Mouse (Mus musculus): ENCODE results near the gene Abhd15.

Abhd15 gene

DNA sequence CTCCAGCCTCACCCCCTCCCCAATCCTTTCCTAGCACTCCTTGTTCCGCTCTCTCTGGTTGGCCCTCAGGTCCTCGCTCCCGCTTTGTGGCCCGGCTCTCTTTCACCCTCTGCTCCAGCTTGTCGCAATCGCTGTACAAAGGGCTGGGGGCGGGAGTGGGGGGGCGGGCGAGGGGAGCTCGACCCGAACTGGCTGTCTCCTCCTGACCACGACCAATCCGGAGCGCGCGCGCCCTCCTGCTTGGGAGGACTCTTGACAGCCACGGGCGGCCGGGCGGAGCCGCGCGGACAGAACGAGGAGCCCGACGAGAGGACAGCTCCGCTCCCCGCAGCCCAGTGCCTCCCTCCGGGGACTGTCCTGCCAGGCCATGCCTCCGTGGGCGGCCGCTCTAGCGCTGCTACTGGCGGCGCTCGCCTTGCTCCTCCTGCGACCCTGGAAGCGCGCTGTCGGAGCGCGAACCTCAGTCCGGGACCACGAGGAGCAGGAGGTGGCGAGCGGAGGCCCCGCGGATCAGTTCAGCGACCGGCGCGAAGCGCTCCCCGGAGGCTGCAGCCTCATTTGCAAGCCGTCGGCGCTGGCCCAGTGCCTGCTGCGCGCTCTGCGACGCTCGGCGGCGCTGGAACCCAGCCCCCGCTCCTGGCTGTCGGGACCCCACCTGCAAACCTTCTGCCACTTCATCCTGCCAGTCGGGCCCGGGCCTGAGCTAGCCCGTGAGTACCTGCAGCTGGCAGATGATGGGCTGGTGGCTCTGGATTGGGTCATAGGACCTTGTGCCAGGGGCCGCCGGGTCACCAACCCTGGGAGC, at the start of gene Abhd15:
TSS of gene Abhd15 (plus strand) at position 290 of the 805 bp plus-strand sequence.
- peak; percentile 34 for DNase-seq (ENCODE audit: low spot score)

- DNase-seq (ENCODE audit: low spot score): no peak
Observed at GRCm38 (mm10) chr11:77466544-77466943, 48.4 kb upstream of the Abhd15 start.

DNA sequence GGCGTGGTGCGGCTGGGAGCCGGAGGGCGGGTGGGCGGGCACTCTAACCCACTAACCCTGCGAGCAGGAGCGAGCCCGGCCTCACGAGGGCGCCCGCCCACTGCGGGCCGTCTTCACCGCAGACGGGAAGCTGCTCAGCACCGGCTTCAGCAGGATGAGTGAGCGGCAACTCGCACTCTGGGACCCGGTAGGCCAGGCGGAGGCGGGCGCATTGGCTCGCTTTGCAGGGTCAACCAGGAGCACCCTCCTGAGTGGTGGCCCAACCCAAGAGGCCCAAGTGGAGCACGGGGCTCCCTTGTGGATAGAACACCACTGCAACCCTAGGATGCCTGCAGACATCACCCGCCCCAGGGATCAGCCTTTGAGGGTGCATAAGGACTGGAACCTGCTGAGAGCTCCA, 47.8 kb upstream of the Abhd15 start:
- DNase-seq (ENCODE audit: low spot score): peak; percentile 40

DNA sequence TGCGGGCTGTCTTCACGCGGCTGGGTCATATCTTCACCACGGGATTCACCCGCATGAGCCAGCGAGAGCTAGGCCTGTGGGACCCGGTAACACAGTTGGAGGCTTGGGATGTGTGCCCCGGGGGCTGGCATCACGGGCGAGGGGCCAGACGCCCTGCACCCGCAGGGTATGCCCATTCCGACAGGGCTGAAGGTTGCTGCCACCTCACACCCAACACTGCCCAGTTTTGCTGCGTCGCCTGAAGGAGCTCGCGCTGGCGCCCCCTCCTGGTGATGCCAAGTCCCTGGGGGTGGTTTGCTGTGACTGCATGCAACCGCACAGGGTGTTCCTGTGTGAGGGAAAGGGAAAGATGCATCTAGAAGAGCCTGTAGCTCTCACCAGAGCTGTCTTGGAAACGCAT, 47.1 kb upstream of the Abhd15 start:
- peak; percentile 67 for DNase-seq (ENCODE audit: low spot score)

DNA sequence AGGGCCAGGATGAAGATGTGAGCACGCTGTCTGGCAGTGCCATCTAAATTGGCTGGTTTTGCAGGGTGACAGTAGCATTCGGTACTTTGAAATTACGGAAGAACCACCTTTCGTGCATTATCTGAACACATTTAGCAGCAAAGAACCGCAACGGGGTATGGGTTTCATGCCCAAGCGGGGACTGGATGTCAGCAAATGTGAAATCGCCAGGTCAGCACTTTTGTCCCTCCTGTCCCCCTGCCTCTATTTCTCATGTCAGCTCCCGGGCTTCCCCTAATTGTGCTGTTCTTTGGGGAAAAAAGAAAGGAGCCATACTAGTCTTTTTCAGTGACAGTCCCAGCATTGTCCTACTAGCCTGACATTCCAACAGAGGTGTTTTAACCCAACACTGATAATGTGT, 46.5 kb upstream of the Abhd15 start:
- no peak for DNase-seq (ENCODE audit: low spot score)

DNA sequence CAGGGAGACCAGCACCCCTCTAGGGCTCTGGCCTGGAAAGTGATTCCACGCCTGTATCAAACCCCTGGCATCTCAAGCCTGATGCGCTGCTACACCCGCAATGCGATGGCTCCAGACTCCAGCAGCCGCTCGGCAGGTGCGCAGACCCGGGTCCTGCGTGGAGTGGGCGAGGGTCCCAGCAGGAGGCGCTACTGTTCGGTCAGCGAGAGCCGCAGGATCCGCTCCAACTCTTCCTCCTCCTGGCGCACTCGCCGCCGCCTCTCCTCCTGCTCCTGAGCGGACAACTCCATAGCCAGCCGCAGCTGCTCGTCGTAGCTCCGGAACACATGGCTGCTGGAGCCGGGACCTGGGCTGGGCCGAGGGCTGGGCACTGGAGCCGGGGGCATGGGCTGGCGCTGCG, 43.5 kb upstream of the Abhd15 start:
- no peak for DNase-seq (ENCODE audit: low spot score)

GRCm38 (mm10) chr11:77472775-77473174, 42.1 kb upstream of the Abhd15 start:
- no peak for DNase-seq (ENCODE audit: low spot score)

DNA sequence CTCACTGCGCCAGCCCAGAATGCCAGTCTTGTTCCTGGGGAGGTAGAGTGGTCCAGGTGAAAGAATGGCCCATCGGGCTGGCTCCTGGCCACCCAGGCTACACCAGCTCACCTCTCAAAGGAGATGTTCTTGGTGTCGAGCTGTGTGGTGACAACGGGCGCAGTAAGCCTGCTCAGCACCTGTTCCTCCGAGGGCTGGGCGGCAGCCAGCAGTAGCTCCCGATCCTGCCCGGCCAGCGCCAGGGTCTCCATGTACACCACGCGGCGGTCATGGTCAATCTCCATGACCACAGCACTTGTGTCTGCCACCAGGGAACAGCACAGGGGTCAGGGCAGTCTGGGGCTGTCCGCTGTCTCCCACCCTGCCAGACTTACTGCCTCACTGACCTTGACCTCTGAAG, 38.7 kb upstream of the Abhd15 start:
- DNase-seq (ENCODE audit: low spot score): no peak

DNA sequence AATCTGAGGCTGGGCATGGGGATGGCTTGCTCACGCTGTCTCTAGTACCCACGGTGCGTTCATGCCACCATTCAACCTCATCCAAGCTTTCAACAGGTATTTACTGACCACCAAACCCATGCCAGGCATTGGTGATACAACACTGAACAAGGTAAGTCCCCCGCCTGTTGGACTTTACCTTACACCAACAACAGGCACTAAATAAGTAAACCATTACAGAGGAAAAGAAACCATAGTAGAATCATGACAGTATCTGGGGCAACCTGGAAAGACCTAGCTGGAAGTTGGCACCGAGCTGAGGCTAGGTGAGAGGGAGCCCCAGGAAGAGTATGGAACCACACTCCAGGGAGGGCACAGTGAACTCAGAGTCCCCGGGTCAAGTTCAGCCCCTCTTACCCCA, 38.0 kb upstream of the Abhd15 start:
- no peak for DNase-seq (ENCODE audit: low spot score)

- DNase-seq (ENCODE audit: low spot score): no peak
Observed at GRCm38 (mm10) chr11:77483043-77483442, 31.9 kb upstream of the Abhd15 start.

DNA sequence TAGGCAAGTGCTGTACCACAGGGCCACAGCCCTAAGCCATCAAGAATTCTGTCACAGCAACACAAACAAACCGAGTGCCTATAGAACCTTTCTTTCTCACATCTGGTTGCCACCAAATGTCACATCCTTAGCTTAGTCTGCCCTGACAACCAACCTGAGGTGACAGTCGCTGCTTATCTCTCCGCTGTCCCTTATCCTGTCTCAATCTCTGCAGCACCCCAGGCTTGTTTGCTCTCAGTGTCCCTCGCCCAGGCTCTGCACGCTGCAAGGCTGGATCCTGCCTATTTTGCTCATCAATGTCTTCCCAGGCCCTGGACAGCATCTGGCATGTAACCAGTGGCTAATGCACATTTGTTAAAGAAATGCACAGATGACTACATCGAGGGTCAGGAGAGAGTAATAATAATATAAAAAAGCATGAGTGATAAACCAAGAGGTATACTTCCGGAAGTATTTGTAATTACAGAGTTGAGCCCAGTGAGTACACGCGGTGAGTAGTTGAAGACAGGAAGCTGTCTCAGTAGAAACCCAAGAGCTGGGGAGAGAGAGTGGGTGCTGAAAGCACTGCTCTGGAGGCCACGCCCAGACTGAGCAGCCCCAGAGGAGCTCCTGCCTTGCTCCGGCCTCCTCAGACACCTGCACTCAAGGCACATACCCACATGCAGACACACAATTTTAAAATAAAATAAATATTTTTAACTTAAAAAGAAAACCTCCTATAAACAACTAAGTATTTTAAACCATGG, 31.2 kb upstream of the Abhd15 start:
- DNase-seq (ENCODE audit: low spot score): no peak

DNA sequence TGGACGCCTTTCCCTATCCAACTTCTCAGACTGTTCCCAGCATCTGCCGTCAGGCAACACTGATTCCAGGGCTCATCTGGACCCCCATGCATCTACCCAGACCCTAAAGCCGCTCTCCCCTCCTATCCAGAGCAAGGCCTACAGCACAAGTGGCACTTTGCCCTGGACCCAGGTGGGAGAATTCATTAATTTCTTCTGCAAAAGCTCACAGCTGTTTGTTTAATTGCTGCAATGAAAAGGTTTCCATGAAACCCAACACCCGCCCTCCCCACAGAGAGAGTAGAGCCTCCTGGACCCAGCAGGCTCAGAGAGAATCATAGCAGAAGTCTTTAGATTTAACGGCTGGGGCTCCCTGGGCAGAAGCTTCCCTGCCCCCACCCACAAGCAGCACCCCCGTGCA, 29.7 kb upstream of the Abhd15 start:
- DNase-seq (ENCODE audit: low spot score): no peak

DNA sequence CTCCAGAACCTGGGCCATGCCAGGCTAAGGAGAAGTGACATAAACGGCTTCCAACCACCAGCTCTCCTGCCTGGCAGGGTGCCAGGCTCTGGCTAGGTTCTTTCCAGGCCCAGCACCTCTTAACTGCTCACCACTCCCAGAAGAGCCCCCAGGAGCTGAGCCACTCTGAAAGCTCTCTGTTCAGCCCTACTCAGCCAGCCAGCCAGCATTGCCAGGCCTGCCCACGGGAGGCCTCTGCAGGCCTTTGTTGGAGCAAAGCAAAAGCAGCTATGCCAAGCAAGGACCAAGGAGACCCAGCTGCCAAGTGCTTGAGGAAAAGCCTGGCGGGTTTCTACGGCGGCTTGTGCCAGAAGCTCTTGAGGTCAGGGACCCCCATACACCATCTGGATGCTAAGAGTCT, 28.1 kb upstream of the Abhd15 start:
- no peak for DNase-seq (ENCODE audit: low spot score)

DNA sequence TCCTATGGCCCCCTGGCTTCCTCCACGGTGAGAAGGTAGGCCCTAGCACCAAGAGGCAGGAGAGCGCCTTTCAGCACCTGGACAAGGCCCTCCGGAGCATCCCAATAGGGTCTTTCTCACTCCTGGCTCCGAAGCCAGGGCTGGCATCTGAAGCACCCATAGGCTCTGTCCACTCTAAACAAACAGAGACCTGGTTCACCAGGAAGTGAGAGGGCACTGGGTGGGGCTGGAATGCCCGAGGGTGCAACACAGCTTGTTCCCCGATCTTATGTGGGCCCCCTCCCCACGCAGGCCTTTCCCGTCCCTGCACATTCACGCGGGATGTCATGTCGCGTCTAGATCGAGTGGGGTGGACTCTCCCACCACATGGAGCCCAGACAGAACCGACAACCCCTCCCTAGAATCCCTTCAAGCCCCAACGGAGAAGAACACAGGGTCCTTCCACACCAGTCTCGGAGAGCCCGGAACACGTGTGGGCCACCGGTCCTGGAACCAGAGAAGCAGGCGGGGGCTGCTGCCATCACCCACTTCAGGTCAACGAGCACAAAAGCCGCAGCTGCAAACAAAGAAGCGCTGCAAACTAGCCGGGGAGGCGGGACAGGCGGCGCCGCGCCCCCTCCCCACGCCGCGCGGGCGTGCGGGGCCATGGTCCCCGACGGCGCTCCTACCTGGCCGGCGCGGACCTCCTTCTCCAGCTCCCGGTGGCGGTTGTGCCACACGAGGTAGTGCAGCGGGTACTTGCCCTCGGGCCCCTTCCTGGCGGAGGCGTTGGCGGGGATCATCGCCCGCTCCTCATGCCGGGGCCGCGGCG, 25.9 kb upstream of the Abhd15 start:
- no peak for DNase-seq (ENCODE audit: low spot score)

DNA sequence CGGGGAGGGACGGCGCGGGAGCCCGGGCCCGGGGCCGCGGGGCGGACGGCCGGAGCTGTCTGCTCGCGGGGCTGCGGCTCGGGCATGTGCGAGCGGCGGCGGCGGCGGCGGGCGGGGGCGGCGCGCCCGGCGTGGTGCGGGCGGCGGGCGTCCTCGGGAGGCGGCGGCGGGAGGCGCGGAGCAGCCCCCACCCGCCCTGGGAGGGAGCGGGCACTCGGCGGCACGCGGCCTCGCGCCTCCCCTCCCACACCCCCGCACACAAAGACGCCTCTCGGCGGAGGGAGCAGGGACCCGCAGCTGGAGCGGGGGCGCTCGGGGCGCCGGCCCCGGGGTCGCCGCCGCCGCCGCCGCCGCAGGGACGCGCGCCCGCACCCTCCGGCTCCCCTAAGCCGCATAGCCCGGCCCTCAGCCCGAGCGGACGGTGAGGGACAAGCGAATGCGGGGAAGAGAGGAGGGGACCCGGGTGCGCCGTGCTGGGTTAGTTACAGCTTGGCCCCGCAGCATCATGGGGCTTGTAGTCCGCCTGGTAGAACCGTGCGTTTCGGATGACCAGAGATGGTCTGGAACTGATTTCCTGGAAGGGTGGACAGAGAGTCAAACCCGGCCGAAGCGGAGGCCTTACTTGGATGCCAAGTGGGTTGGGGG, 25.2 kb upstream of the Abhd15 start, which contains the start of gene Ankrd13b:
TSS of gene Ankrd13b (minus strand) at position 88 of the 645 bp plus-strand sequence.
- DNase-seq (ENCODE audit: low spot score): no peak

GRCm38 (mm10) chr11:77490451-77490850, 24.5 kb upstream of the Abhd15 start:
- DNase-seq (ENCODE audit: low spot score): no peak

GRCm38 (mm10) chr11:77491123-77491501, 23.8 kb upstream of the Abhd15 start:
- DNase-seq (ENCODE audit: low spot score): peak; percentile 76

- DNase-seq (ENCODE audit: low spot score): peak; percentile 59
Observed at GRCm38 (mm10) chr11:77491502-77492291, 23.2 kb upstream of the Abhd15 start.

DNA sequence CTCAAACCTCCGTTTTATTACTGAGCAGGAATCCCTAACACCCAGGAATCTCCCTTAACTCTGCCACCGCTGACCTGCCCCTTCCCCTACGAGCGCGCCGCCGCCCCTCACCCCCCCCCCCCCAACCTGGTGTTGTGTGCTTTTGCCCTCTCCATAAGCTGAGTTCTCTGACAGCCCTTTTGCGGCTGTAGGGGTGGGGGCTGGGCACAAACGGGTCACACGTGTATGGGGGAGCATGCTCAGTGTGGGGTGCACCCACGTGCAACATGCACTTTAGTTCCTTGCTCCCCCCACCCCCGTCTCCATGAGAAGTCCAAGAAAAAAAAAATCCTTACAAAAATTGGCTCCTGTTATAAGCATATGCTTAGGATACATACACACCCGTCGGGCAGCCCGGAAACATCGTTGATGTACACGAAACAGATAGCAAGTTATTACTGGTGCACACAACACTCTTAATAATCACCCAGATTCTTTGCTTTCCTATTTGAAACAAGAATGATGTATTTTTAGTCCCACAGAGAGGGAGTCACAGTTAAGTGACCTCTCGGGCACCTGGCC, 22.5 kb upstream of the Abhd15 start:
- DNase-seq (ENCODE audit: low spot score): peak; percentile 42

DNA sequence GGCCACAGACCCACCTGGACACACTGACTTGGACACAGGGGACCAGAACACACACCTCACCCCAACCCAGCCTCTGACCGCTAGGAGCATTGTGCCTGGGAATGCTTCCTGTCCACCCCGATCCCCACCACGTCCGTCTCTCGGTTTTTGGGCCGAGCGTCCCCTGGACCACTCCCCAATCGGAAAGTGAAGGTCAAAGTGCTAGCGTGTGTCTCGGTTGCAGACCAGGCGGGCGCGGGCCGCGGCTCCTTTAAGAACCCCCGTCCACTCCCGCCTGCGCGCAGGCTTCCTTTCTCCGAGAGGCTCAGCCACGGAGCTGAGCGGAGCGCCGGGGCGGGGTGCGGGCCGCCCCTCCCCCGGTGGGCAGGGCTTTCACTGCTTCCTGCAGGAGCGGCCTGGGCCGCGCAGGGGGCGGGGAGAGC, 22.0 kb upstream of the Abhd15 start:
- DNase-seq (ENCODE audit: low spot score): peak; percentile 82

Data from c-Kit-positive CD71-positive TER-119-positive erythroid progenitor cells, embryonic 14.5 days (primary cell).